In genomic region chr17:25516315-25516714, GRCm38 (mm10) we compare ENCODE assay signal across 28 mouse cellular contexts. TPM values are rescaled to one million over a fixed set of nuclear protein-coding genes. Genes with fewer than 3 reads are reported as not detected.
DNase-seq lines count a peak whose midpoint lies in the region; ATAC-seq and TF ChIP-seq lines count a peak whose summit lies in the region.
"Had no signal": no experiment of that assay in that cellular context is flagged by ENCODE, and none has a peak within 500 bp of the region (broad histone marks: within the 10 kb centered on the region; RNA-seq: fewer than 3 reads in every experiment).

No protein-coding gene starts in this region.

- H3K9ac ChIP-seq in lung, embryonic 14.5 days: no peak overlapping the region
- H3K9ac ChIP-seq in embryonic facial prominence, embryonic 11.5 days (replicated peaks; ENCODE audit: low read length): no peak overlapping the region
- no peak overlapping the region for H3K9ac ChIP-seq in limb, embryonic 14.5 days (ENCODE audit: low read depth, low read length, severe bottlenecking)
- H3K9ac ChIP-seq: embryonic facial prominence, embryonic 13.5 days; forebrain, embryonic 13.5 days; liver, embryonic 15.5 days; midbrain, embryonic 15.5 days had no signal

- DNase-seq in adrenal gland, postnatal 14 days: peak; percentile 42
- DNase-seq in adrenal gland, postnatal 4 days (ENCODE audit: low spot score in 2 of 2): no peak
- DNase-seq in lung, embryonic 14.5 days: peak; percentile 51
- no peak for DNase-seq in lung, postnatal 25 days (ENCODE audit: low spot score)
- peak; percentile 18 for DNase-seq in embryonic facial prominence, embryonic 11.5 days (ENCODE audit: low spot score)
- peak; percentile 17 for DNase-seq in limb, embryonic 14.5 days (ENCODE audit: low spot score)
- no peak for DNase-seq in urinary bladder, adult 2 months (ENCODE audit: low spot score)
- DNase-seq: cerebellum, adult 11 months; cerebellum, adult 9-11 months; gastrocnemius, adult 2 months; liver; right cerebral cortex, adult 18-20 months; thymus, adult 18-20 months; thymus, postnatal 36 days had no signal

- H3K27ac ChIP-seq in lung, embryonic 14.5 days (ENCODE audit: low read depth): no peak overlapping the region
- no peak overlapping the region for H3K27ac ChIP-seq in embryonic facial prominence, embryonic 11.5 days (replicated peaks; ENCODE audit: low read depth, low read length)
- H3K27ac ChIP-seq in limb, embryonic 14.5 days (replicated peaks; ENCODE audit: low read depth, low read length): no peak overlapping the region
- H3K27ac ChIP-seq: embryonic facial prominence, embryonic 13.5 days; forebrain, embryonic 13.5 days; gastrocnemius, adult 2 months; heart, embryonic 10.5 days; hindbrain, postnatal 0 days; liver, embryonic 15.5 days; midbrain, embryonic 15.5 days had no signal

- no peak for TF ChIP-seq POLR2A in limb, embryonic 14.5 days (IDR thresholded peaks at IDR 0.05; ENCODE audit: borderline replicate concordance, extremely low read depth, insufficient read depth, insufficient read length)

- WGBS in lung, embryonic 14.5 days: 11% methylated on average over 5 of the region's 5 CpGs
- 35% methylated on average over 5 of the region's 5 CpGs for WGBS in embryonic facial prominence, embryonic 11.5 days
- WGBS in limb, embryonic 14.5 days: 32% methylated on average over 5 of the region's 5 CpGs

- ATAC-seq in lung, embryonic 14.5 days (ENCODE audit: insufficient read depth): no peak
- ATAC-seq in embryonic facial prominence, embryonic 11.5 days (replicated peaks; ENCODE audit: insufficient number of reproducible peaks, low FRiP score, low TSS enrichment, low read depth): no peak
- ATAC-seq in limb, embryonic 14.5 days (ENCODE audit: low FRiP score, low read depth): no peak
- ATAC-seq: forebrain, embryonic 13.5 days; hindbrain, postnatal 0 days; intestine, embryonic 16.5 days; midbrain, embryonic 15.5 days had no signal

- no peaks in the 10 kb centered on the region for H3K36me3 ChIP-seq in lung, embryonic 14.5 days (ENCODE audit: insufficient read depth)
- no peaks in the 10 kb centered on the region for H3K36me3 ChIP-seq in embryonic facial prominence, embryonic 11.5 days (replicated peaks; ENCODE audit: control insufficient read depth, insufficient read depth, low read depth, low read length)
- H3K36me3 ChIP-seq in limb, embryonic 14.5 days (ENCODE audit: control insufficient read depth, insufficient read depth, low read length): no peaks in the 10 kb centered on the region
- H3K36me3 ChIP-seq: embryonic facial prominence, embryonic 13.5 days; heart, embryonic 10.5 days; liver, embryonic 15.5 days; midbrain, embryonic 15.5 days had no signal

- H3K4me3 ChIP-seq in lung, embryonic 14.5 days (ENCODE audit: low read depth, low read length): no peak overlapping the region
- H3K4me3 ChIP-seq in embryonic facial prominence, embryonic 11.5 days (ENCODE audit: low read depth, low read length): no peak overlapping the region
- no peak overlapping the region for H3K4me3 ChIP-seq in limb, embryonic 14.5 days (replicated peaks; ENCODE audit: low read length)
- H3K4me3 ChIP-seq: embryonic facial prominence, embryonic 13.5 days; forebrain, embryonic 13.5 days; gastrocnemius, adult 2 months; heart, embryonic 10.5 days; layer of hippocampus, adult 2 months; liver, embryonic 15.5 days; midbrain, embryonic 15.5 days; myocyte had no signal

- H3K27me3 ChIP-seq in lung, embryonic 14.5 days (ENCODE audit: insufficient read depth, low read length): no peaks in the 10 kb centered on the region
- no peaks in the 10 kb centered on the region for H3K27me3 ChIP-seq in embryonic facial prominence, embryonic 11.5 days (ENCODE audit: control insufficient read depth, insufficient read depth, low read length)
- H3K27me3 ChIP-seq in limb, embryonic 14.5 days (ENCODE audit: control insufficient read depth, insufficient read depth, low read length): no peaks in the 10 kb centered on the region
- H3K27me3 ChIP-seq: embryonic facial prominence, embryonic 13.5 days; liver, embryonic 15.5 days; midbrain, embryonic 15.5 days had no signal

- no peaks in the 10 kb centered on the region for H3K4me1 ChIP-seq in lung, embryonic 14.5 days (ENCODE audit: insufficient read depth)
- peaks cover 2% of the 10 kb centered on the region; the same call in 1 of the 2 replicates for H3K4me1 ChIP-seq in embryonic facial prominence, embryonic 11.5 days (ENCODE audit: control insufficient read depth, insufficient read depth, low read length)
- peaks cover 14% of the 10 kb centered on the region for H3K4me1 ChIP-seq in limb, embryonic 14.5 days (ENCODE audit: control insufficient read depth, insufficient read depth, low read length)
- H3K4me1 ChIP-seq: liver, embryonic 15.5 days had no signal

- H3K9me3 ChIP-seq in lung, embryonic 14.5 days (ENCODE audit: low read depth, low read length): no peaks in the 10 kb centered on the region
- no peaks in the 10 kb centered on the region for H3K9me3 ChIP-seq in embryonic facial prominence, embryonic 11.5 days (replicated peaks; ENCODE audit: control insufficient read depth, low read length)
- no peaks in the 10 kb centered on the region for H3K9me3 ChIP-seq in limb, embryonic 14.5 days (ENCODE audit: control insufficient read depth, low read length)
- H3K9me3 ChIP-seq: embryonic facial prominence, embryonic 13.5 days; forebrain, embryonic 13.5 days; heart, embryonic 10.5 days; liver, embryonic 15.5 days; midbrain, embryonic 15.5 days had no signal

- no peak overlapping the region for H3K4me2 ChIP-seq in lung, embryonic 14.5 days
- no peak overlapping the region for H3K4me2 ChIP-seq in embryonic facial prominence, embryonic 11.5 days (ENCODE audit: low read depth, low read length)
- H3K4me2 ChIP-seq in limb, embryonic 14.5 days (replicated peaks; ENCODE audit: low read depth, low read length, severe bottlenecking): no peak overlapping the region
- H3K4me2 ChIP-seq: embryonic facial prominence, embryonic 13.5 days; forebrain, embryonic 13.5 days; liver, embryonic 15.5 days; midbrain, embryonic 15.5 days had no signal

- TF ChIP-seq CTCF in lung, embryonic 14.5 days (IDR thresholded peaks at IDR 0.05; ENCODE audit: low read depth): no peak

RNA-seq across cellular contexts. Expression of gene Sstr5, which starts 19.2 kb away (rescaled TPM):
- 0.15 TPM in 1 of 2 replicates, not detected in the other for total RNA-seq in adrenal gland, postnatal 14 days (2021)
- total RNA-seq in adrenal gland, postnatal 4 days (2021): under 1 TPM; 0.14 to 0.22 TPM
- 0.15 TPM in 1 of 2 replicates, not detected in the other for polyA plus RNA-seq in lung, embryonic 14.5 days (2014; fragmentation: Nextera tagmentation; extraction: Ambion mirVana)
- 0.14 and 0.18 TPM in 2 replicates for polyA plus RNA-seq in embryonic facial prominence, embryonic 11.5 days (2014; fragmentation: Nextera tagmentation; extraction: Ambion mirVana)
- polyA plus RNA-seq in limb, embryonic 14.5 days (2012; rRNA removed): 0.09 TPM in 2 replicates
- polyA plus RNA-seq in limb, embryonic 14.5 days (2014; fragmentation: Nextera tagmentation; extraction: Ambion mirVana): 0.10 TPM in 1 of 2 replicates, not detected in the other
- polyA plus RNA-seq in urinary bladder, adult 2 months (2012; rRNA removed): 0.06 TPM in 1 of 2 replicates, not detected in the other
- total RNA-seq: common myeloid progenitor, adult 5-6 weeks; gastrocnemius, adult 2 months; hematopoietic stem cell, adult 5-6 weeks; megakaryocyte progenitor cell, adult 5-6 weeks had no signal
- polyA plus RNA-seq: gonadal fat pad, adult 2 months; kidney, embryonic 14.5 days; liver, embryonic 15.5 days; myocyte had no signal

RNA-seq across cellular contexts. Expression of gene Sox8, which starts 54.2 kb away (rescaled TPM):
- 1.4 and 1.6 TPM in 2 replicates for total RNA-seq in adrenal gland, postnatal 14 days (2021)
- 1 to 10 TPM; 2.4 TPM for total RNA-seq in adrenal gland, postnatal 4 days (2021)
- polyA plus RNA-seq in lung, embryonic 14.5 days (2014; fragmentation: Nextera tagmentation; extraction: Ambion mirVana): 0.42 and 0.79 TPM in 2 replicates
- 6.2 and 9.5 TPM in 2 replicates for polyA plus RNA-seq in embryonic facial prominence, embryonic 11.5 days (2014; fragmentation: Nextera tagmentation; extraction: Ambion mirVana)
- polyA plus RNA-seq in limb, embryonic 14.5 days (2012; rRNA removed): 16.3 and 23.4 TPM in 2 replicates
- 12.6 and 16.7 TPM in 2 replicates for polyA plus RNA-seq in limb, embryonic 14.5 days (2014; fragmentation: Nextera tagmentation; extraction: Ambion mirVana)
- polyA plus RNA-seq in urinary bladder, adult 2 months (2012; rRNA removed): 1.2 and 1.5 TPM in 2 replicates
- total RNA-seq: hematopoietic stem cell, adult 5-6 weeks; megakaryocyte progenitor cell, adult 5-6 weeks had no signal

Comparison
In these comparisons a context has a peak if more than half of its experiments do, and no peak if none do; other contexts are left out.
1. DNase-seq: peak in adrenal gland, postnatal 14 days (single experiment), lung, embryonic 14.5 days (single experiment), embryonic facial prominence, embryonic 11.5 days (single experiment) and limb, embryonic 14.5 days (single experiment); none in adrenal gland, postnatal 4 days (0 of 2), lung, postnatal 25 days (single experiment) and urinary bladder, adult 2 months (single experiment).